Mouse (Mus musculus): Measurements from ENCODE around the gene Tmem201. TPM values are rescaled to one million over a fixed set of nuclear protein-coding genes. Genes with fewer than 3 reads are reported as not detected.

The Tmem201 gene
- polyA plus RNA-seq (2014; fragmentation: Illumina TruSeq; extraction: RNeasy Lipid Tissue Mini Kit (QIAGEN cat#74804); ENCODE audit: low read depth, low replicate concordance): 1.2 TPM

DNA sequence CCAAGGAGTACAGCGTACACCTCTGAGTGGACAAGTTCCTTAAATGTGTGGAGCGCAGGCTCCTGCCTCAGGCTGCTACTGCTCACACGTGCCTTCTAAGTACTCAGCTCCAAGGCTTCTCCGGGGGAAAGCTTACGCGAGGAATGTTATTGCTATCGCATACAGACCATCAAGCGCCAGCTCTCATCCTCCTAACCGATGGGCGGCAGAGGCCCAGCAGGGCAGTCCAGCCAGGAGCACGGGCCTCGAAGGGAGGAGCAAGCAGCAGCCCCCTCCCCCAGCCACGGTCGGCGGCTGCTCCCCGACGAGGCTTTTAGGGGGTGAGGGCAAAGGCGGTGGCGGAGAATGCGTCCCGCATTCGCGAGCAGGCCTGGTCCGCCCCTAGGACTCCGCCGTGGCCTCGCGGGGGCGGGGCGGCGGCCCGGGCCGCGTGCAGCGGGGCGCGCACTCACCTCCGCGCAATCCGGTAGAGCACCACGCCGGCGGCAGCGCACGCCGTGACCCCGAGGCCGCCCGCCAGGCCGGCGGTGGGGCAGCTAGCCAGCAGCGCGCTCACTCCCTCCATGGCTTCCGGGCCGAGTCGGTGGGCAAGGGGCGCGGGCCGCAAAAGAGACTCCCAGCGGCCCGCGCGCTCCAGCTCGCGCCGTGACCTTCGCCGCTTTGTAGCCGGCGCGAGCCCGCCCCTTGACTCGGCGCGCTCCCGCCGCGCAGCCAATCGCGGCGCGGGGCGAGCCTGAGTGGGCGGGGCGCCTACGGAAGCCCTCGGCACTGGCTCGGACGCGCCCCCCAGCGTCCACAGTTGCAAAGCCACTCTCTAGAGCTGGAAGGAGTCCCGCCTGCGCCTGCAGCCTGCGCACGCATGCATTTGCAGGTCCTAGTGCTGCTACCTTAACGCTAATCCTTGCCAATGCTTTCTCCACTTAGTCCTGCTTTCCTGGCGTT, at the start of gene Tmem201:
TSS of gene Tmem201 (minus strand) at position 662 of the 942 bp plus-strand sequence.

DNA sequence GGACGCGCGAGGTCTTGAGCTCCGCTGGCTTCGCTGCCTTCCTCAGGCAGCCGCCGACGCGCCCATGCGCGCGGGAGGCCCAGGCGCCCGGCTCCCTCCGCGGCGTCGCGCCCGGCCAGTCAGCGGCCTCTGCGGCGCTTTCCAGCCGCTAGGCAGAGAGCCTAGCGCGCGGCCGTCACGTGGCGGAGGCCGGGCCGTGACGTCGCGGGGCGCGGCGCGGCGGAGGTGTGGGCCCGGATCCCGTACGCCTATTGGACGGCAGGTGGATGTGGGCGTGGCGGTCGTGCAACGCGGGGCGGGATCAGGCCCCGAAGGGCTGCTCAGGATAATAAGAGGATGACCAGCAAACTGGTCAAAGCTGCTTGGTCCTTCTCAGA, 36.2 kb upstream of the Tmem201 start, which contains the start of gene Slc25a33:
TSS of gene Slc25a33 (minus strand) at position 184 of the 377 bp plus-strand sequence.

DNA sequence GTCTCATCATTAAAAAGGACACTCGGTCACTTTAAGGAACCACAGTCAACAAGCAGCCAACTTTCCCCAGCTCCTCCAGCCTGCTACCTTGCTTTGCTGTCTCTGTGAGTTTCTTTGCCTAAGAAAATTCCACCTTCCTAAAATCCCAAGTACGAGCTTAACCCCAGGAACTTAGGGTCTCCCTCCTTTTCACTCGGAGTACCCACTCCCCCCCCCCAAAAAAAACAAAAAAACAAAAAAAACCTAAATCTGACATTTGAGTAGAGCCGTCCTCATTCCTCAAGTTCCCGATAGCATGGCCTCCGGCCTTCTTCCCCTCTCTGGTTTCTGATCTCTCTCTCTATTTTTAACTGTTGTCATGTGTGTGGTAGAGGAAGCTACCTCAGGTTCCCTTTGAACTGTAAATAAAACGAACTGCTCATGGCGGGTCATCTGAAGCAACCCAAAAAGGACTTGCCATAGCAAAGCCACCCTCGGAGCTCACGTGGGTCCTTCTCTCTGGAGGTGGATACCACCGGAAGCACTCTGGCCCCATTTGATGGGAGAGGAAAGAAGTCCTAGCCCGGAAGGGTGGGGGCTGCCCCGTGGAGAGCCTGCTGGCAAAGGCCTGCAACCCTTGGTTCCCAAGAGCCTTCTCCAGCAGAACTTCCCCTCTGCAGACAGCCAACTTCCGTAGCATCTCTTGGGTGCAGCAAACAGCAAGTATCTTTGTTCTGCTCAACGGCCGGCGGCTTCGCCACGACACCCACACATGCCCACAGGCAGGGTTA, 35.4 kb downstream of the Tmem201 start, which contains the start of gene Pik3cd:
TSS of gene Pik3cd (minus strand) at position 362 of the 770 bp plus-strand sequence.

Other genes with a start within 250 kb of the Tmem201 start
- gene Ctnnbip1, start 219.8 kb downstream of the Tmem201 start, polyA plus RNA-seq (2014; fragmentation: Illumina TruSeq; extraction: RNeasy Lipid Tissue Mini Kit (QIAGEN cat#74804); ENCODE audit: low read depth, low replicate concordance): 16.6 TPM
- 24.4 TPM for gene Clstn1, start 151.6 kb downstream of the Tmem201 start, polyA plus RNA-seq (2014; fragmentation: Illumina TruSeq; extraction: RNeasy Lipid Tissue Mini Kit (QIAGEN cat#74804); ENCODE audit: low read depth, low replicate concordance)
- not detected for gene Pik3cd, start 35.5 kb downstream of the Tmem201 start, polyA plus RNA-seq (2014; fragmentation: Illumina TruSeq; extraction: RNeasy Lipid Tissue Mini Kit (QIAGEN cat#74804); ENCODE audit: low read depth, low replicate concordance)
- 13.6 TPM for gene Slc25a33, start 36.2 kb upstream of the Tmem201 start, polyA plus RNA-seq (2014; fragmentation: Illumina TruSeq; extraction: RNeasy Lipid Tissue Mini Kit (QIAGEN cat#74804); ENCODE audit: low read depth, low replicate concordance)
- 5.7 TPM for gene Spsb1, start 217.0 kb upstream of the Tmem201 start, polyA plus RNA-seq (2014; fragmentation: Illumina TruSeq; extraction: RNeasy Lipid Tissue Mini Kit (QIAGEN cat#74804); ENCODE audit: low read depth, low replicate concordance)